ENCODE assay signal across 13 mouse cellular contexts in genomic region chr17:44259245-44259644, GRCm38 (mm10).
DNase-seq lines count a peak whose midpoint lies in the region; ATAC-seq and TF ChIP-seq lines count a peak whose summit lies in the region.
"Had no signal": no experiment of that assay in that cellular context is flagged by ENCODE, and none has a peak within 500 bp of the region (broad histone marks: within the 10 kb centered on the region; RNA-seq: fewer than 3 reads in every experiment).

No protein-coding gene starts in this region.

- no peak overlapping the region for H3K27ac ChIP-seq in hindbrain, embryonic 11.5 days (ENCODE audit: low read depth, low read length)
- H3K27ac ChIP-seq in hindbrain, embryonic 16.5 days (ENCODE audit: low read depth, low read length), result no peak overlapping the region
- H3K27ac ChIP-seq in lung, postnatal 0 days (ENCODE audit: low read length), result no peak overlapping the region
- no peak overlapping the region for H3K27ac ChIP-seq in ES-Bruce4 (ENCODE audit: insufficient read depth, low read length)
- H3K27ac ChIP-seq: forebrain, embryonic 15.5 days; liver, embryonic 13.5 days had no signal

- no peak for TF ChIP-seq POLR2A in ES-Bruce4 (IDR thresholded peaks at IDR 0.05; ENCODE audit: insufficient read depth, low read length)

- H3K27me3 ChIP-seq in hindbrain, embryonic 11.5 days (ENCODE audit: control insufficient read depth, insufficient read depth, low read length), result no peaks in the 10 kb centered on the region
- H3K27me3 ChIP-seq in hindbrain, embryonic 16.5 days (replicated peaks; ENCODE audit: control insufficient read depth, insufficient read depth, low read length), result no peaks in the 10 kb centered on the region; the same call in 1 of the 2 replicates
- no peaks in the 10 kb centered on the region for H3K27me3 ChIP-seq in lung, postnatal 0 days (replicated peaks; ENCODE audit: insufficient read depth, low read length)
- H3K27me3 ChIP-seq in ES-Bruce4 (ENCODE audit: control insufficient read depth, insufficient read depth, low read length, poor library complexity, severe bottlenecking), result no peaks in the 10 kb centered on the region; the same call in 1 of the 2 replicates
- H3K27me3 ChIP-seq: forebrain, embryonic 15.5 days; liver, embryonic 13.5 days had no signal

- no peak overlapping the region for H3K4me3 ChIP-seq in hindbrain, embryonic 11.5 days (ENCODE audit: low read depth, low read length)
- no peak overlapping the region for H3K4me3 ChIP-seq in hindbrain, embryonic 16.5 days (ENCODE audit: low read length)
- H3K4me3 ChIP-seq in lung, postnatal 0 days (ENCODE audit: low read depth, low read length), result no peak overlapping the region
- H3K4me3 ChIP-seq in ES-Bruce4 (ENCODE audit: low read depth, low read length), result no peak overlapping the region
- H3K4me3 ChIP-seq: forebrain, embryonic 15.5 days; liver, embryonic 13.5 days had no signal

- no peaks in the 10 kb centered on the region for H3K9me3 ChIP-seq in hindbrain, embryonic 11.5 days (ENCODE audit: control insufficient read depth, low read length)
- no peaks in the 10 kb centered on the region for H3K9me3 ChIP-seq in hindbrain, embryonic 16.5 days (ENCODE audit: control insufficient read depth, low read length)
- no peaks in the 10 kb centered on the region for H3K9me3 ChIP-seq in lung, postnatal 0 days (ENCODE audit: low read length)
- H3K9me3 ChIP-seq in ES-Bruce4 (replicated peaks; ENCODE audit: control insufficient read depth, insufficient read depth, low read length, poor library complexity, severe bottlenecking), result no peaks in the 10 kb centered on the region
- H3K9me3 ChIP-seq: forebrain, embryonic 15.5 days; liver, embryonic 13.5 days had no signal

- no peak overlapping the region for H3K9ac ChIP-seq in hindbrain, embryonic 11.5 days (ENCODE audit: low read depth, low read length)
- no peak overlapping the region for H3K9ac ChIP-seq in hindbrain, embryonic 16.5 days (ENCODE audit: low read depth, low read length)
- H3K9ac ChIP-seq in lung, postnatal 0 days (replicated peaks; ENCODE audit: low read depth), result no peak overlapping the region
- H3K9ac ChIP-seq in ES-Bruce4 (ENCODE audit: low read depth, poor library complexity, severe bottlenecking), result no peak overlapping the region
- H3K9ac ChIP-seq: forebrain, embryonic 15.5 days; liver, embryonic 13.5 days had no signal

- no peak for TF ChIP-seq EP300 in lung, postnatal 0 days (IDR thresholded peaks at IDR 0.05)
- TF ChIP-seq EP300 in ES-Bruce4 (IDR thresholded peaks at IDR 0.05; ENCODE audit: insufficient read depth, low read depth, low read length), result no peak

- 33% methylated on average over 6 of the region's 6 CpGs for WGBS in hindbrain, embryonic 11.5 days
- WGBS in hindbrain, embryonic 16.5 days, result 39% methylated on average over 6 of the region's 6 CpGs
- WGBS in lung, postnatal 0 days, result 38% methylated on average over 6 of the region's 6 CpGs

- H3K36me3 ChIP-seq in hindbrain, embryonic 11.5 days (ENCODE audit: control insufficient read depth, insufficient read depth, low read length), result no peaks in the 10 kb centered on the region
- H3K36me3 ChIP-seq in hindbrain, embryonic 16.5 days (ENCODE audit: control insufficient read depth, insufficient read depth, low read length), result no peaks in the 10 kb centered on the region
- no peaks in the 10 kb centered on the region for H3K36me3 ChIP-seq in lung, postnatal 0 days (ENCODE audit: insufficient read depth, low read length)
- H3K36me3 ChIP-seq in ES-Bruce4 (ENCODE audit: control insufficient read depth, insufficient read depth, low read length, poor library complexity, severe bottlenecking), result no peaks in the 10 kb centered on the region
- H3K36me3 ChIP-seq: forebrain, embryonic 15.5 days; liver, embryonic 13.5 days had no signal

- peak; percentile 55 for TF ChIP-seq CTCF in lung, postnatal 0 days (IDR thresholded peaks at IDR 0.05)
- TF ChIP-seq CTCF in ES-Bruce4 (IDR thresholded peaks at IDR 0.05; ENCODE audit: low read depth, low read length), result peak; percentile 46

- no peak for ATAC-seq in hindbrain, embryonic 11.5 days (ENCODE audit: low FRiP score)
- ATAC-seq in hindbrain, embryonic 16.5 days, result no peak
- no peak for ATAC-seq in lung, postnatal 0 days
- ATAC-seq: forebrain, embryonic 15.5 days had no signal

- no peaks in the 10 kb centered on the region for H3K4me1 ChIP-seq in hindbrain, embryonic 11.5 days (replicated peaks; ENCODE audit: control insufficient read depth, insufficient read depth, low read length)
- no peaks in the 10 kb centered on the region; the same call in 1 of the 2 replicates for H3K4me1 ChIP-seq in hindbrain, embryonic 16.5 days (ENCODE audit: control insufficient read depth, insufficient read depth, low read depth, low read length)
- no peaks in the 10 kb centered on the region for H3K4me1 ChIP-seq in lung, postnatal 0 days (ENCODE audit: insufficient read depth, low read depth, low read length)
- no peaks in the 10 kb centered on the region for H3K4me1 ChIP-seq in ES-Bruce4 (ENCODE audit: control insufficient read depth, insufficient read depth, low read length)
- H3K4me1 ChIP-seq: forebrain, embryonic 15.5 days had no signal

- no peak overlapping the region for H3K4me2 ChIP-seq in hindbrain, embryonic 11.5 days (replicated peaks; ENCODE audit: low read depth, low read length)
- no peak overlapping the region for H3K4me2 ChIP-seq in hindbrain, embryonic 16.5 days (ENCODE audit: low read length)
- H3K4me2 ChIP-seq in lung, postnatal 0 days (replicated peaks; ENCODE audit: low read depth, low read length), result no peak overlapping the region
- H3K4me2 ChIP-seq: forebrain, embryonic 15.5 days; heart, embryonic 11.5 days; liver, embryonic 13.5 days had no signal

- DNase-seq in hindbrain, embryonic 11.5 days (ENCODE audit: low spot score), result peak; percentile 19
- no peak for DNase-seq in lung, postnatal 0 days (ENCODE audit: low spot score)
- DNase-seq in lung, postnatal 36 days, result no peak
- DNase-seq in induced T-regulatory cell, adult 2 months (ENCODE audit: low read depth), result peak; percentile 10
- DNase-seq in spleen, postnatal 10 days (ENCODE audit: low spot score in 2 of 2), result no peak
- DNase-seq: adrenal gland, postnatal 36 days; gastrocnemius, postnatal 10 days; kidney, adult 8-10 months; liver, embryonic 13.5 days had no signal

Comparison
In these comparisons a context has a peak if more than half of its experiments do, and no peak if none do; other contexts are left out.
1. DNase-seq: peak in hindbrain, embryonic 11.5 days (single experiment) and induced T-regulatory cell, adult 2 months (single experiment); none in lung, postnatal 0 days (single experiment), lung, postnatal 36 days (single experiment) and spleen, postnatal 10 days (0 of 2).